Mouse (Mus musculus) lung, adult 18-20 months (tissue): ENCODE data around the gene Pik3ip1.
A peak's percentile ranks its signal among the peaks of the same experiment; 100 is the strongest.

Experiments
- DNase-seq, 2 experiments: peaks; one replicate each; pipeline ENCODE4 v3.0.0; 2022; ENCODE audit warnings: mixed read lengths in 2 of 2

Gene Pik3ip1

DNA sequence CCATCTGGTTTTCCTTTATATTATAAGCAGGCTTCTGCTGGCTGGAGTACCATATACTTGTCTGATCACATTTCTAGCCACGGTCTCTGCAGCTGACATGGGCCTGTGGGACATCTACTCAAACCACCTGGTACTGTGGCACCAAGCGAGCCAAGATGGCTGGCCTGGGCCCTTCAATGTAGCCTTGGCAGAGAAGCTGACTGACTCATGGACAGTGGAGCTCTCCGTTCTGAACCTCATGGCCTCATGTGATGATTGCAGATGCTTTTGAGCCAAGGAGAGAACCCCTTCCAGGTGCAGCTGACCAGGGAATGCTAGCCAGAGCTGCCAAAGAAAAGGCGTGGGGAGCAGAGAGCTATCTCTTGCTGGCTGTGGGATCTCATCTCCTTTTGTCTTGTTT lies 24.4 kb upstream of the Pik3ip1 start:
- no peak for DNase-seq

DNA sequence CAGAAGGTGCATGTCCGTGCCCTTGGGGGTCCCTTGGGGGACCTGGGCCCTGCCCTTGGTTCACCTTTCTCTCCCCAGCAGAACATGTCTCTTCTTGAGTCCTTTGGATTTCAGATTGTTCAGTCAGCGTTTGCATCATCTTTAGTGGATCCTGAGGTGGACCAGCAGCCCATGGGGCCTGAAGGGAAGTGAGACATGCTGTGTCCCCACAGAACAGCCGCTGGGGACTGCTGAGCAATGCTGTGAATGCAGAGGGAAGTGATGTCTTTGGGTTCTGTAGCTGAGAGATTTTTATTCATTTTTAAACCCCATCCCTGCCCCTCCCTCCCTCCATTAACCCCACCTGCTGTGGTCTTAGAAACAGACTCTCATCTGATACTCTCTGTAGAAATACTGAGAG lies 22.3 kb upstream of the Pik3ip1 start:
- no peak for DNase-seq

DNA sequence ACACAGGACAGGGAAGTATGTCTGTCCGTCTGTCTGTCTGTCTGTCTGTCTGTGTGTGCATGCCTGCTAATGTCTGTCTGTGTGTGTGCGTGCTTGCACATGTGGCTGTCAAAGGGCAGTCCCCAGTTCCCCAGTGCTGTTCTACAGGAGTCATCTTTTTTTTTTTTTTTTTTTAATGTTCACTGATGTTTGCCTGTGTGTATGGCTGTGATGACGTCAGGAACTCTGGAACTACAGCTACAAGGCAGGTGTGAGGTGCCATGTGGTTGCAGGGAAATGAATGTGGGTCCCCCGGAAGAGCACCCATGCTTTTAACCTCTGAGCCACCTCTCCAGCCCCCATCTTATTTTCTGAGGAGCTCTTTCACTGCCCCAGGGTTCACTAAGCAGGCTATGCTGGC lies 20.3 kb upstream of the Pik3ip1 start:
- no peak for DNase-seq

DNA sequence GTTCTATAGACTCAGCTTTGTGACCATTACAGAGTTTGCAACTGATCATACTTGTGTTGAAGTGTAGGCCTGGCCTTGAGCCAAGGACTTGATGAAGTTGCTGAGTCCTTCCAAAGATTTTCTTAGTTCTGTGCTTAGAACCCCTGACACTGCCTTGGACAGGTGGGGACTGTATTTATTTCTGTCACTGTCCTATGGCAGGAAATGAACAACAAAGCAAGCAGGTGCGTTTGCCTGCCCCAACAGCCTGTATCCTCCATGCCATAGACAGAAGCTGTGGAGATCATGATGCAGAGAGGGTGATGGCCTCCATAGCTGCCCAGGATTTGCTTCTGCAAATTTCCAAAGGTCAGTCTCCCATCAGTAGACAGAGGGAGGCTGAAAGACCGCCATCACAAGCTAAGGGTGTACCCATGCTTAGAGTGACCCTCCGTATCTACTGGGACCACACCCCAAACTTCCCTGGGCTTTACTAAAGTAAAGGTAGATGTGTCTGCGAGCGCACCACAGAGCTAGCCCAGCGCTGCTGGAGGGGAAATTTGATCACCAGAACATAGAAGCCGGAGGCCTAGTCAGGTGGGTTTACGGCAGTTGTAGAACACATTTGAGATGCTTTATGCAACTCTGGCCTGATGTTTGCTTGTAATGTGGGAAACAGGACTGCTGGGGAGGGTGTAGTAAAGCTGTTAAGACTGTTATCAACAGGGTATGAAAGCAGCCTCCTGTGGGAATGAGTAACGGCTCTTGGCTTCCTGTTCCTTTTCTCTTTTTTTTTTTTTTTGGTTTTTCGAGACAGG lies 19.2 kb upstream of the Pik3ip1 start:
- no peak for DNase-seq

DNA sequence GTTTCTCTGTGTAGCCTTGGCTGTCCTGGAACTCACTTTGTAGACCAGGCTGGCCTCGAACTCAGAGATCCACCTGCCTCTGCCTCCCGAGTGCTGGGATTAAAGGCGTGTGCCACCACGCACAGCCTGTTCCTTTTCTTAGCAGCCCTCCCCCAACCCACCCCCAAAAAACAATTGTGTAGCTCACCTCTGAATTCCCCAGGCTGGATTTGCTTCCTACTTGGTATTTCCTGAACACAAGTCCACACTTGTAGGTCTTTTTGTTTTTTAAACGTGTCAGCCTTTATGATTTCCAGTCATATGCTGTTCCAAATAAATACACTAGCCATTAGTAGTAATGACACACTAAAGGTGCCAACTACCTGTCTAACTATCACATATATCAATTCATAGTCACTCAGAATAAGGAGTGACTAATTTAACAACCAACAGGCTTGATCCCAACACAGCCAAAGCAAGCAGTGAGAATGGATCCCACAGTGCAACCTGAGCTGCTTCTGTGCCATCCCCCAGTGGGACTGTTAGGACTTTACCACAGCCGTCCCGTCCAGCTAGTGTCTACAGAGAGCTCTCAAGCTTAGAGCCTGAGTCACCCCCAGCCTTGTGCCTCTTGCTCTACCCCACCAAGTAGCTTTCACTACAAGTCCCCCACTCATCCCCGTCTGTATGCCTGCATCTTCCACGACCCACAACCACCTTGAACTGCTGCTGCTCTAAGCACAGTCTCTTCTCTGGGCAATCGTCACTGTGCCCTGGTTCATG lies 18.4 kb upstream of the Pik3ip1 start:
- no peak for DNase-seq

DNA sequence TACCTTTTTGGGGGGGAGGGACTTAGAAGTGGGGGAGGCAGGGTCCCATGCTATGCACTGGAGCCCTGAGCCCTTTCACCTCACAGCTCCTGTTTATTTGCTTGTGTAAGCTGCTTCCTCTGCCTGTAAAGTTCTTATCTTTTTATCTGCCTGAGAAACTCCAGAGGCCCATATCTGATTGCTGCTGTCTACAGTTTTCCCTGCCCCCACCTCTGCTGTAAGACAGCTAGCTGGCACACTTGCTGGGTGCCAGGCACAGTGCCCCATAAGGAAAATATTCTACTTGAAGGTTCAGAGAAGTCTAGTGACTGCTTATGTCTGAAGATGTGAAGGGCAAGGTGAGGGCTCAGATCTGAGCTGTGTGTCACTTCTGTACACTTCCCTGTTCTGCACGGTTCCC lies 16.9 kb upstream of the Pik3ip1 start:
- DNase-seq: no peak

DNA sequence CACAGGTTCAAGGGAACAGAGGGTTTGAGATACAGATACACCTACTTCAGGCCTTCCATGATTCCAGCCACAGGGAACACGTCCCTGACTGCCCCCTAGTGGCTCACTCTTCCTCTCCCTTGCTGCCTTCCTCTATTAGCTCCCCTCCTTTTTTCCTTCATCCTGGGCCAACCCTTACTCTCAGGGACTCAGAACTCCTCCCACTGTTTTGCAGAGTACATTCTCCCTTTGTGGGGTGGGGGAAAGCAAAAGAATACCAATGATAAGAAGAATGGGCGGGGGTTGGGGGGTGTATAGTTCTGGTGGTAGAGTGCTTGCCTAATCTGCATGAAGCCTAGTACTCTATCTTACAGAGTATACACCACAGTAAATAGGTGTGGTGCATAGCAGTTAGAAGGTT lies 16.1 kb upstream of the Pik3ip1 start:
- DNase-seq: peak; percentile 68 to 79

DNA sequence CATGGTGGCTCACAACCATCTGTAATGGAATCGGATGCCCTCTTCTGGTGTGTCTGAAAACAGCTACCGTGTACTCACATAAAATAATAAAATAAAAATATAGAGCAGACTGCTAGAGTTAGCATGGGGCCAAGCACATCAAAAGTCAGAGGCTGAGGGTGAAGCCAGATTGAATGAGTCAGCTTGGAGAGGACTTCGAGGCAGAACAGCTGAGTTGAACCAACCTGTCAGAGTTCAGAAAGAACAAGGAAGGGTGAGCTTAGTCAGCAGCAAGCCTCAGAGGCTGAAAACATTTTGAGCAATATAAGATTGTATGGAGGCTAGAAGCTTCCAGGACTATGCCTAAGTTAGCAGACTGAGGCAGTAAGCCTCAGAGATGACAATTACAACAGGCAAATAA lies 11.9 kb upstream of the Pik3ip1 start:
- no peak for DNase-seq

DNA sequence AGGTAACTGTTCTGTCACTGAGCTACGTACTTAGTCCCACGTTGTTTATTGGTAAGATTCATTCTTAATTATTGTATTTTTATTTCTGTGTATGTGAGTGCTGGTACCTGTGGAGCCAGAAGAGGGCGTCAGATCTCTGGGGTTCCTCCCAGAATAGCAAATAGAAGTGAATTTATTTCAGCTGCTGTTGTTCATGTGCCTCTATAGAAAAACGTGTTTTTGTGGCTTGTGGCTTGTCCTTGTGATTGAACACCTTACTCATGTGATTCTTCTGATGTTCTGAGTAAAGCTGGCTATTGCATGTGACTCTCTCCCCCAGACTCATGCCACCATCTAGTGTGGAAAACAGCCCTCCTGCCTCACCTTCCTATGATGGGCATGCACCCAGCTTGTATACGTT lies 1.9 kb upstream of the Pik3ip1 start:
- DNase-seq: no peak

DNA sequence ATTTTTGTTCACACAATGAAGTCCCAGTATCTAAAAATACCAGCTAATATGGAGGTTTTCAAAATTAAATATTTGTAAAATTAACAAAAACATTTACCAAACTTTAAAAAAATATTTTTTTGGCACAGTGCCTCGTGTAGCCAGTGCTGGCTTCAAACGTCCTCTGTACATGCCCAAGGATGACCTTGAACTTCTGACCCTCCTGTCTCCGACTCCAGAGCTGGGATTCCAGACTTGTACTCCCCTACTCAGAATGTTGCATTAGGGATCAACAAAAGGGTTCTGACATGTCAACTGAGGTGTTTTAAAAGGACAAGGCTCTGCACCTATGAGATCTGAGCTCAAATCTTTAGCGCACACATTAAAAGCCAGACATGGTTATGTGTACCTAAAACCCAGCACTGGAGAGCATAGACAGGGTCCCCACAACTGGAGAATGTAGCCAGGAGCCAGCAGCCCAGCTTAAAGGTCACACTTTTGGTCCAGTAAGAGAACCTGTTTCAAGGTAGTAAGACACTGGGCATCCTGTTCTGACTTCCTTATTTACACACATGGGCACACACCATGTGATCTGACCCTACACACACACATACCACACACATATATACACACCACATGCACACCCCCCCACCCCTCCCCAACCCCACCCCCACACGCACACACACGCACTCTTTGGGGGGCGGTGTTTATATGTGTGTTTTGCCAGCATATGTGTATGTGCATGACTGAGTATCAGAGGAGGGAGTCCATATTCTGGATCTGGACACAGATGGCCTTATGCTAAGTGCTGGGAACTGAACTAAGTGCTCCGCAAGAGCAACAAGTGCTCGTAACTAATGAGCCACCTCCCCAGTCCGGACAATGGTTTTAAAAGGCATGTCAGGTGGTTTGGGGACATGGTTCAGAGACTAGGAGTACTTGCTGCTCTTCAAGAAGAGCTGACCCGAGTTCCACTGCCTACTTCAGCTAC lies 1.1 kb upstream of the Pik3ip1 start:
- no peak for DNase-seq

DNA sequence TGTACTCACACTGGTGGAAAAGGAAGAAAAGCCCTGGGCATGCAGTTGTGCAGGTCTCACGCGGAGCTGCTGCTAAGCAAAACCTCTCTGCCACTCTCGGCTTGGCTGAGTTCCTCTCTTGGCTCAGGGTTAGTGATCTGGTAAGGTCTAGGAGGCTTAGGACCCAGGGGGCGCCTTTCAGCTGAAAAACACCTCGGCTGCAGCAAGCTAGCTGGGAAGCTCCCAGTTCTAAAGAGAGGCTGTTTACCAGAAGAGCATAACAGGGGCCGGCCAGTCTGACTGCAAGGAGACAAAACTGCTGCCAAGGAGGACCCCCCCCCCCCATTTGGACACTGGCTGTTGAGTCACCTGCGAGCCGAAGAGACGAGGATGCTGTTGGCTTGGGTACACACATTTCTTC lies 365 bp downstream of the Pik3ip1 start:
- peak; percentile 87 to 91 for DNase-seq

DNA sequence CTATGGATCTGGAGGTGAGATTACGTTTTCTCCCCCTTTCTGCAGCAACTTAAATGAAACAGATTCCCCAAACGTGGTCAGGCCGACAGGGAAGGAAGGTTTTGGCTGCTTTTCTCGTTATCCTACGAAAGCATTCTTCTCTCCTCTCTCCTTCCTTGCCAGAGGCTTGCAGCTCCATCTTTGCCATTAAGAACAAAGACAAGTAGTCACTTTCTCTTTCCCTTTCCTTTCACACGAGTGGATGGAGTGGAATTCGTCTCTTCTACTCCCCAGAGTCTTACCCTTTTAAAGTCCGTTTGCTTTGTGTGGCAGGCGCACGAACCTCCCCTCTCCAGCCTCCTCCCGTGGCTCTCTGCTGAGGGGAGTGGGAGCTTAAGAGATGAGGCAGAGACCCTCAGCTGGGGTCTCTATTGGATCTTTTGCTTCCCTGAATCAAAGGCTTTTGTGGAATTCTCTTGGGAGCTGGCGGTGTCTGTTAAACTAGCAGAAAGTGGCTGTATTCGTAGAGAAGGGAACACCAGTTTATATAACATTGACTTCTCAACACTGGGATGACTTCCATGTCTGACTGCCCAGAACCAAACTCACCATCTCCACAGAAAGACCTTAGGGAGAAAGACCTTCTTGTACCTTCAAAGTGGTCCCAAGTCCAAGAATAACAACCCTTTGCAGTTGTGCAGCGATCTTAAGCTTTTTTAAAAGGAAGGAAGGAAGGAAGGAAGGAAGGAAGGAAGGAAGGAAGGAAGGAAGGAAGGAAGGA lies 970 bp downstream of the Pik3ip1 start:
- DNase-seq: peak in 1 of 2 experiments; percentile 15

DNA sequence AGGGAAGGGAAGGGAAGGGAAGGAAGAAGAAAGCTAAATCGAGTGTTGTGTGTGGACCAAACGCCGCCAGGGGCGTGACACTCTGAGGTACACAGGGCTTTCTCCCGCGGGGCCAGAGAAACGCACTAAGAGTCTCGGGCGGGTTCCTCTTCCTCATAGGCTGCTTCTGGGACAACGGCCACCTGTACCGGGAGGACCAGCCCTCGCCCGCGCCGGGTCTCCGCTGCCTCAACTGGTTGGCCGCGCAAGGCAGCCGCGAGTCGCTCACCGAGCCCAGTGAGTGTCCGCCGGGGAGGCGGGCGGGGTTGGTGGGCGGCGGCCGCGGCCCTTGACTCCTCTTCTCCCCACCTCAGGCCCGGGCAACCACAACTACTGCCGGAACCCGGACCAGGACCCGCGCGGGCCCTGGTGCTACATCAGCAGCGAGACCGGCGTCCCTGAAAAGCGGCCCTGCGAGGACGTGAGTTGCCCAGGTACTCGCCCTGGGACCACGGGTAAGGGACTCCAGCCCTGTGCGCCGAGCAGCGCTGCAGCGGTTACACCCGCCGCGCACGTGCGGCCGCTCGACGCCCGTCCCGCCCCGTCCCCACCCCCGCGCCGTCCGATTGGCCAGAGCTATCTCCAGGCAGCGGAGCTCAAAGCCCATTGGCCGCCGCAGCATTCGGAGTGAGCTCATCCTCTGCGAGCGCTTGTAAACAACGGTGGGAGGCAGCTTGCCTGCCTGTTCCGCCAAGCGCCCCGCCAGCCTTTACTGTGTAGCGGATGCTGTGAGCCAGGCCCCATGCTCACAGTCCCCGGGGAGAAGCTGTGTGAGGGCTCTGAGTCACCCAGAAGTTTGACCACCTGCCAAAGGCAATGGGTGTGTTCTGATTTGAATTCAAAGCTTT lies 1.8 kb downstream of the Pik3ip1 start:
- DNase-seq: peak; percentile 94 to 95

DNA sequence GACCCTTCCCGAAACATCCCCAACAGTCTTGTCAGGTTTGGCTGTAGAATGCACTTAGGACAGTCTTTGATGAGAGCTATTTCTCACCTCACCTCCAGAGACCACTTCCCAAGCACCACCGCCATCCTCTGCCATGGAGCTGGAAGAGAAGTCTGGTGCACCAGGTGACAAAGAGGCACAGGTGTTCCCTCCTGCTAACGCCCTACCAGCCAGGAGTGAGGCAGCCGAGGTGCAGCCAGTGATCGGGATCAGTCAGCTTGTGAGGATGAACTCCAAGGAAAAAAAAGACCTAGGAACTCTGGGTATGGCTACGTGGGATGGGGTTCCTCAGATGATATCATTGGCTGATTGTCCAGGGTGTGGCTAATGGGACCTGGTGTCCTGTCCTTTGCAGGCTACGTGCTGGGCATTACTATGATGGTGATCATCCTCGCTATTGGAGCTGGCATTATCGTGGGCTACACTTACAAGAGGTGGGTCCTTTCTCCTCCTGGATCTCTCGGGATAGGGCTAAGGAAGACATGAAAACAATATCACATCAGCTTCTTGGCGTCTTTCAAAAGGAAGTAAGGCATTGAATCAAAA lies 3.0 kb downstream of the Pik3ip1 start:
- no peak for DNase-seq

DNA sequence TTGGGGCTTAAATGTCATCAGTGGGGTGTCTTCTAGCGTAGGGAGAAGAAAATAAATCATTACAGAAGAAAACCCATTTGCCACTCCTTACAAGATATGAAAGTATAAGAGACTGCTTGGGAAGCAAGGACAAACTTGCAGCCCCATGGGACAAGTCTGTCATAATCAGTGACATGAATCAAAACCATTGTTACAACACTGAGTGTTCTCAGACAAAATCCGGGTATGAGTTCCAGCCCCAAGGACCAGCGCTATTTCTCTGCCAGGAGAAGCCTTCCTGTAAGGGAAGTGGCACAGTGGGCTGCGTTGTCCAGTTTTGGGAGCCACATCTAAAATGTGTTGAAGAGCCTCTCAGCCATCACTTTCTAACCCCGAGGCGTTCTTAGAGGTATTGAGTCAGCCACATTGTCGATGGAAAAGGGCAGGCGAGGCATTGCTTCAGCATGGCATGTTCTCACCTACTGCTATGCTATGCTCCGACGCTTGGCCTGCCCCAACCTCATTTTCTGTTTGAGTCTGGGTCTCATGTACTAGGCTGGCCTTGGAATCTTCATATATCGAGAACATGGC lies 4.0 kb downstream of the Pik3ip1 start:
- no peak for DNase-seq

DNA sequence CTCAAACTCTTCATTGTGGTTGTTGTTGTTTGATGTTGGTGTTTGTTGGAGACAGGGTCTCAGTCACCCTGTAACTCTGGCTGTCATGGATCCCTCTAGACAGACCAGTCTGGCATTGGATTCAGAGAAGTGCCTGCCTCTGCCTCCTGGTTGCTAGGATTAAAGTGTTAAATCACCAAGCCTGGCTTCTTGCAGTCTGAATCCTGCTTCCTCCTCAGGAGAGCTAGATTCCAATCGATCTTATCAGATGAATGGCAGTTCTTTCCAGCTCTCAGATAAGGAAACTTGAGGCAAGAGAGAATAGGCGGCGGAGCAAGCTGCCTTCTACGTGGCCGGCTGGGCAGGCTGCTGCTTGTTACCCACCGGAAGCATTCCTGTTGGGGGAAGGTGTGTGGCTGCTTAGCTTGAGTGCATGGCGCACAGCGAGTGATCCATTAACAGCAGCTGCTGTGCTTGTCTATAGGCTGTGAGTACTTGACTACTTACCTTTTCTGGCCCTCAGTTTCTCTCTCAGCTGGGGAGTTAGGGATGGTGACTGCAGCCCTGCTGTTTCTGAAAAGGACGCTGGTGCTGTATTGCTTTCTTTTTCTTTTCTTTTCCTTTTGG lies 4.6 kb downstream of the Pik3ip1 start:
- DNase-seq: peak in 1 of 2 experiments; percentile 53

DNA sequence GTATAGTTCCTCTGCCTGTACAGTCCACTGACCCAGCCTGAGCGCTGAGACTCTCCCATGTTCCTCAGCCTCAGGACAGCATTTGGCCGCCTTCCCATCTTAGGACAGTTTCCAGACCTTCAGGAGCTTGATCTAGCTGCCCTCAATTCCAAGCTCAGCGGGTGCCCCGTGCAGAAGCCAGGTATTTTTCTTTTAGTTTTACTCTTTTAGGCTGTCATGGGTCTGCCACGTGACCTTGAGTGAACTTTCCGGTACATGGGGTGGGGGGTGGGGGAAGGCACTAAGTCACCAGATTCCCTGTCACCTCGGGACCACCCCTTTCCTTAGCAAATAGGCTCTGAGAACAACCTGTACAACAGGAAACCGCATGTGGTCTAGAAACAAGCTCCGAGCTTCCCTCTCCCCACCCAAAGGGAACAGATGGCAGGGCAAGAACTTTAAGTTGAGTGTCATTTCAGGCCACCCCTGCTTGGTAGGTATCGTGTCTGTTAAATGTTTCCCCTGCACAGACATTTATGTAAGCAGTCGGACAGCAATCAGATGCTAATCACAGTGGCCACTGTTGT lies 5.5 kb downstream of the Pik3ip1 start:
- DNase-seq: peak; percentile 70 to 79

DNA sequence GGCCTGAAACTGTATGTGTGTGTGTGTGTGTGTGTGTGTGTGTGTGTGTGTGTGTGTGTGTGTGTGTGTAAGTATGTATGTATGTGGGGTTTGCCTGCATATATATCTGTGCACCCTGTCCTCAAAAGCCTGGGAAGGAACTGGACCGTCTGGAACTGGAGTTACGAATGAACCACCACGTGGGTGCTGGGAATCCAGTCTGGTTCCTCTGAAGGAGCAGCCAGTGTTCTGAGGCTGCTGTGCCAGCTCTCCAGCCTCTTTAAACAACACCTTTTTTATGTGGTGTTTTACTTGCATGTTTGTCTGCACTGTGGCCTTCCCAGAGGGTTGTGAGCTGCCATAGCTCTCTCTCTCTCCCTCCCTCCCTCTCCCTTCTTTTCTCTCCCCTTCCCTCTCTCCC lies 6.4 kb downstream of the Pik3ip1 start:
- no peak for DNase-seq

DNA sequence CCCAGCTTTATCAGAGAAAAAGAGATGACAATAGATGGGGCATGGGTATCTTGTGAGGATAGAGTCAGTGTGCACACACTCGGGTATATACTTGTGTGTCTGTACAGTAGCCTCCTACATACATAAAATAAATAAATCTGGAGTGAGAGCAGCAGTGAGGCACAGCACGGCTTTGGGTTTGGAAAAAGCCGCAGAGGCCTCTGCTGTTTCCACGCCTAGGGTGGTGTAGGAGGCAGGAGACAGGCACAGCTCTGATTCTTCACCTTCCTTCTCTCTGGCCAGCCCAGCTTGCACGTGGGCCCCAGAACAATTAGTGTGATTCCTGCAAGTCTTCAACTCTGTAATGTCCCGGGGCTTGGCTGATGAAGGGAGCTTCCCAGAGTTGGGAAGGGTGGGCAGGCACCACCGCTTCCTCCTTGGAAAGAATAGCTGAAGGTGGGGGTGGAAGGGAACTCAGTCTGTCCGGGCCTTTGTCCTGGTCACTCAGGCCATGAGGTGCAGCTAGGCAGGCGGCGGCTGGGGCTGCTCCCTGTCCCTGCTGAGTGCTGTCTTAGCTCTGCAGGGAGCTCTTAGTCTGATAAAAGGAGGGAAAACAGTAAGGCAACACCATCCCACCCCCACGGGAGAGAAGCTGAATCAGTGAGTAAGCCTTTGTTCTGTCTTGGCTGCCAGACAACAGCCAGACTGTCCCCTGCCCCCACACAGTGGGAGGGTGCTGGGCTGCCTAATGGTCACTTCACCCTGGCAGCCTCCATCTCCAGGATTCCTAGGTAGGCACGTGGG lies 7.2 kb downstream of the Pik3ip1 start:
- DNase-seq: peak in 1 of 2 experiments; percentile 50
